In genomic region chr4:140535323-140535722, GRCm38 (mm10) we compare ENCODE assay signal across 20 mouse cellular contexts.
DNase-seq lines count a peak whose midpoint lies in the region; ATAC-seq and TF ChIP-seq lines count a peak whose summit lies in the region.
"Had no signal": no experiment of that assay in that cellular context is flagged by ENCODE, and none has a peak within 500 bp of the region (broad histone marks: within the 10 kb centered on the region; RNA-seq: fewer than 3 reads in every experiment).

No protein-coding gene starts in this region.

- 83% methylated on average over 8 of the region's 8 CpGs for WGBS in neural tube, embryonic 15.5 days

- TF ChIP-seq EP300 in ES-Bruce4 (IDR thresholded peaks at IDR 0.05; ENCODE audit: insufficient read depth, low read depth, low read length), result 0 out of 2 replicates have a peak, but pooled peaks have one; percentile 26

- no peaks in the 10 kb centered on the region for H3K9me3 ChIP-seq in megakaryocyte, embryonic 14.5 days
- H3K9me3 ChIP-seq in ES-Bruce4 (replicated peaks; ENCODE audit: control insufficient read depth, insufficient read depth, low read length, poor library complexity, severe bottlenecking), result no peaks in the 10 kb centered on the region
- no peaks in the 10 kb centered on the region for H3K9me3 ChIP-seq in neural tube, embryonic 15.5 days (replicated peaks)
- H3K9me3 ChIP-seq: embryonic facial prominence, embryonic 10.5 days; embryonic facial prominence, embryonic 12.5 days; forebrain, embryonic 13.5 days; forebrain, embryonic 15.5 days had no signal

- peak; percentile 72 for DNase-seq in yolk sac, embryonic 10.5 days (ENCODE audit: low spot score)
- DNase-seq: adrenal gland, adult 8-10 months; adrenal gland, postnatal 14 days; adrenal gland, postnatal 36 days; cerebellum, adult 11-12 months; cerebellum, adult 2 months; cerebellum, adult 9-10 months; cerebellum, postnatal 10 days; cerebellum, postnatal 25 days; forebrain, postnatal 0 days had no signal

- H3K9ac ChIP-seq in ES-Bruce4 (ENCODE audit: low read depth, poor library complexity, severe bottlenecking), result no peak overlapping the region
- no peak overlapping the region for H3K9ac ChIP-seq in neural tube, embryonic 15.5 days (replicated peaks)
- H3K9ac ChIP-seq: embryonic facial prominence, embryonic 12.5 days; forebrain, embryonic 13.5 days; forebrain, embryonic 15.5 days; forebrain, postnatal 0 days had no signal

- peak overlapping the region; percentile 4 for H3K4me3 ChIP-seq in megakaryocyte, embryonic 14.5 days (replicated peaks)
- no peak overlapping the region for H3K4me3 ChIP-seq in ES-Bruce4 (ENCODE audit: low read depth, low read length)
- no peak overlapping the region for H3K4me3 ChIP-seq in neural tube, embryonic 15.5 days (replicated peaks)
- H3K4me3 ChIP-seq: embryonic facial prominence, embryonic 10.5 days; embryonic facial prominence, embryonic 12.5 days; forebrain, embryonic 13.5 days; forebrain, embryonic 15.5 days had no signal

- no peak for ATAC-seq in megakaryocyte, adult 5-6 weeks (ENCODE audit: poor library complexity, severe bottlenecking)
- no peak for ATAC-seq in neural tube, embryonic 15.5 days (ENCODE audit: low FRiP score)
- no peak for ATAC-seq in monocyte, adult 5-6 weeks (replicated peaks; ENCODE audit: insufficient number of reproducible peaks, low FRiP score, low TSS enrichment, poor library complexity, severe bottlenecking)
- ATAC-seq: activated CD4-positive, CD25-positive, alpha-beta regulatory T cell, adult 4 months; forebrain, embryonic 13.5 days; forebrain, embryonic 15.5 days; forebrain, postnatal 0 days had no signal

- no peak for TF ChIP-seq POLR2A in ES-Bruce4 (IDR thresholded peaks at IDR 0.05; ENCODE audit: insufficient read depth, low read length)

- TF ChIP-seq CTCF in ES-Bruce4 (IDR thresholded peaks at IDR 0.05; ENCODE audit: low read depth, low read length), result no peak

- H3K36me3 ChIP-seq in megakaryocyte, embryonic 14.5 days (replicated peaks; ENCODE audit: low read length), result peaks cover 6% of the 10 kb centered on the region
- no peaks in the 10 kb centered on the region for H3K36me3 ChIP-seq in ES-Bruce4 (ENCODE audit: control insufficient read depth, insufficient read depth, low read length, poor library complexity, severe bottlenecking)
- H3K36me3 ChIP-seq in neural tube, embryonic 15.5 days, result peaks cover 25% of the 10 kb centered on the region

- H3K4me1 ChIP-seq in megakaryocyte, embryonic 14.5 days, result peaks cover 15% of the 10 kb centered on the region
- no peaks in the 10 kb centered on the region for H3K4me1 ChIP-seq in ES-Bruce4 (ENCODE audit: control insufficient read depth, insufficient read depth, low read length)
- peaks cover 33% of the 10 kb centered on the region for H3K4me1 ChIP-seq in neural tube, embryonic 15.5 days
- H3K4me1 ChIP-seq: embryonic facial prominence, embryonic 12.5 days had no signal

- H3K27me3 ChIP-seq in megakaryocyte, embryonic 14.5 days (replicated peaks), result peaks cover 5% of the 10 kb centered on the region
- H3K27me3 ChIP-seq in ES-Bruce4 (ENCODE audit: control insufficient read depth, insufficient read depth, low read length, poor library complexity, severe bottlenecking), result no peaks in the 10 kb centered on the region
- no peaks in the 10 kb centered on the region for H3K27me3 ChIP-seq in neural tube, embryonic 15.5 days (replicated peaks)
- H3K27me3 ChIP-seq: embryonic facial prominence, embryonic 12.5 days; forebrain, embryonic 13.5 days; forebrain, embryonic 15.5 days had no signal

- H3K4me2 ChIP-seq in neural tube, embryonic 15.5 days, result no peak overlapping the region
- H3K4me2 ChIP-seq: embryonic facial prominence, embryonic 12.5 days; forebrain, embryonic 13.5 days; forebrain, embryonic 15.5 days had no signal

- H3K27ac ChIP-seq in ES-Bruce4 (ENCODE audit: insufficient read depth, low read length), result no peak overlapping the region
- no peak overlapping the region for H3K27ac ChIP-seq in neural tube, embryonic 15.5 days (replicated peaks)
- H3K27ac ChIP-seq: embryonic facial prominence, embryonic 10.5 days; embryonic facial prominence, embryonic 12.5 days; forebrain, embryonic 13.5 days; forebrain, embryonic 15.5 days had no signal
